Mouse (Mus musculus): ENCODE measurements around the gene C8g. TPM values are rescaled to one million over a fixed set of nuclear protein-coding genes. Genes with fewer than 3 reads are reported as not detected.

The C8g gene
- polyA plus RNA-seq, 1 experiment from 2014 or later = 4.5 TPM

GRCm38 (mm10) chr2:25469969-25470368 lies 31.6 kb downstream of the C8g start, which contains the start of gene Ptgds:
Gene Ptgds, minus strand, starts transcription at chr2:25470046.
- Histone ChIP-seq H3K36me3 (ENCODE audit: control insufficient read depth, insufficient read depth) (no peaks in the 10 kb centered on the region), H3K4me3 (replicated peaks; ENCODE audit: low read length) (no peak within 1 kb of the TSS), H3K27me3 (replicated peaks; ENCODE audit: control insufficient read depth, insufficient read depth, low read length) (no peaks in the 10 kb centered on the region), H3K9me3 (ENCODE audit: control insufficient read depth, low read length) (no peaks in the 10 kb centered on the region), H3K4me2 (ENCODE audit: low read length) (no peak within 1 kb of the TSS), H3K27ac (ENCODE audit: low read length) (peak within 1 kb of the TSS; percentile 9; the same call in 1 of the 2 replicates), H3K9ac (replicated peaks; ENCODE audit: low read depth, low read length) (no peak within 1 kb of the TSS), H3K4me1 (replicated peaks; ENCODE audit: control insufficient read depth, insufficient read depth, low read length) (peaks cover 8% of the 10 kb centered on the region; the same call in 1 of the 2 replicates)
- ATAC-seq = no peak; the same call in 1 of the 2 replicates
- WGBS = 72% methylated on average over 6 of the region's 6 CpGs

- Histone ChIP-seq H3K4me1 (replicated peaks; ENCODE audit: control insufficient read depth, insufficient read depth, low read length) (peaks cover 8% of the 10 kb centered on the region; the same call in 1 of the 2 replicates), H3K27ac (ENCODE audit: low read length) (peak overlapping the region; percentile 9; the same call in 1 of the 2 replicates), H3K4me3 (replicated peaks; ENCODE audit: low read length) (no peak overlapping the region), H3K9ac (replicated peaks; ENCODE audit: low read depth, low read length) (no peak overlapping the region), H3K9me3 (ENCODE audit: control insufficient read depth, low read length) (no peaks in the 10 kb centered on the region), H3K27me3 (replicated peaks; ENCODE audit: control insufficient read depth, insufficient read depth, low read length) (no peaks in the 10 kb centered on the region), H3K4me2 (ENCODE audit: low read length) (no peak overlapping the region), H3K36me3 (ENCODE audit: control insufficient read depth, insufficient read depth) (no peaks in the 10 kb centered on the region)
- ATAC-seq = peak; percentile 63
- WGBS = 71% methylated on average over 10 of the region's 10 CpGs
These were observed 32.3 kb downstream of the C8g start for GRCm38 (mm10) chr2:25468962-25469915.

GRCm38 (mm10) chr2:25467606-25468303 lies 33.8 kb downstream of the C8g start:
- Histone ChIP-seq H3K4me2 (ENCODE audit: low read length) (no peak overlapping the region), H3K27ac (ENCODE audit: low read length) (no peak overlapping the region; the same call in 1 of the 2 replicates), H3K27me3 (replicated peaks; ENCODE audit: control insufficient read depth, insufficient read depth, low read length) (no peaks in the 10 kb centered on the region), H3K36me3 (ENCODE audit: control insufficient read depth, insufficient read depth) (no peaks in the 10 kb centered on the region), H3K9ac (replicated peaks; ENCODE audit: low read depth, low read length) (no peak overlapping the region), H3K4me3 (replicated peaks; ENCODE audit: low read length) (no peak overlapping the region), H3K9me3 (ENCODE audit: control insufficient read depth, low read length) (no peaks in the 10 kb centered on the region), H3K4me1 (replicated peaks; ENCODE audit: control insufficient read depth, insufficient read depth, low read length) (peaks cover 8% of the 10 kb centered on the region; the same call in 1 of the 2 replicates)
- no peak for ATAC-seq
- 72% methylated on average over 14 of the region's 14 CpGs for WGBS

GRCm38 (mm10) chr2:25465816-25466635 lies 35.5 kb downstream of the C8g start:
- Histone ChIP-seq H3K9ac (replicated peaks; ENCODE audit: low read depth, low read length) (no peak overlapping the region), H3K27ac (ENCODE audit: low read length) (peak overlapping the region; percentile 12; the same call in 1 of the 2 replicates)
- 31% methylated on average over 10 of the region's 10 CpGs for WGBS

GRCm38 (mm10) chr2:25465256-25465655 lies 36.3 kb downstream of the C8g start:
- H3K9me3 ChIP-seq (ENCODE audit: control insufficient read depth, low read length) = no peaks in the 10 kb centered on the region
- H3K4me1 ChIP-seq (replicated peaks; ENCODE audit: control insufficient read depth, insufficient read depth, low read length) = peaks cover 12% of the 10 kb centered on the region
- H3K9ac ChIP-seq (replicated peaks; ENCODE audit: low read depth, low read length) = no peak overlapping the region
- H3K27ac ChIP-seq (ENCODE audit: low read length) = no peak overlapping the region
- H3K4me3 ChIP-seq (replicated peaks; ENCODE audit: low read length) = no peak overlapping the region
- no peaks in the 10 kb centered on the region for H3K27me3 ChIP-seq (replicated peaks; ENCODE audit: control insufficient read depth, insufficient read depth, low read length)
- 89% methylated on average over 2 of the region's 2 CpGs for WGBS
- H3K4me2 ChIP-seq (ENCODE audit: low read length) = no peak overlapping the region
- ATAC-seq = no peak
- H3K36me3 ChIP-seq (ENCODE audit: control insufficient read depth, insufficient read depth) = no peaks in the 10 kb centered on the region

More at GRCm38 (mm10) chr2:25465816-25466635, 35.5 kb downstream of the C8g start:
- H3K4me1 ChIP-seq (replicated peaks; ENCODE audit: control insufficient read depth, insufficient read depth, low read length) = peaks cover 11% of the 10 kb centered on the region; the same call in 1 of the 2 replicates
- H3K4me3 ChIP-seq (replicated peaks; ENCODE audit: low read length) = no peak overlapping the region
- no peaks in the 10 kb centered on the region for H3K9me3 ChIP-seq (ENCODE audit: control insufficient read depth, low read length)
- no peak overlapping the region for H3K4me2 ChIP-seq (ENCODE audit: low read length)
- no peaks in the 10 kb centered on the region for H3K36me3 ChIP-seq (ENCODE audit: control insufficient read depth, insufficient read depth)
- H3K27me3 ChIP-seq (replicated peaks; ENCODE audit: control insufficient read depth, insufficient read depth, low read length) = no peaks in the 10 kb centered on the region
- no peak for ATAC-seq

GRCm38 (mm10) chr2:25463630-25464029 lies 37.9 kb downstream of the C8g start:
- H3K4me1 ChIP-seq (replicated peaks; ENCODE audit: control insufficient read depth, insufficient read depth, low read length) = peaks cover 20% of the 10 kb centered on the region
- H3K27ac ChIP-seq (ENCODE audit: low read length) = no peak overlapping the region
- H3K36me3 ChIP-seq (ENCODE audit: control insufficient read depth, insufficient read depth) = no peaks in the 10 kb centered on the region
- H3K9me3 ChIP-seq (ENCODE audit: control insufficient read depth, low read length) = no peaks in the 10 kb centered on the region
- no peak overlapping the region for H3K4me2 ChIP-seq (ENCODE audit: low read length)
- no peak overlapping the region for H3K4me3 ChIP-seq (replicated peaks; ENCODE audit: low read length)
- no peaks in the 10 kb centered on the region for H3K27me3 ChIP-seq (replicated peaks; ENCODE audit: control insufficient read depth, insufficient read depth, low read length)
- no peak for ATAC-seq
- WGBS = 85% methylated on average over 3 of the region's 3 CpGs
- H3K9ac ChIP-seq (replicated peaks; ENCODE audit: low read depth, low read length) = no peak overlapping the region

- Histone ChIP-seq H3K4me2 (ENCODE audit: low read length) (peak overlapping the region; percentile 94), H3K9me3 (ENCODE audit: control insufficient read depth, low read length) (no peaks in the 10 kb centered on the region), H3K4me1 (replicated peaks; ENCODE audit: control insufficient read depth, insufficient read depth, low read length) (peaks cover 20% of the 10 kb centered on the region), H3K27ac (ENCODE audit: low read length) (peak overlapping the region; percentile 92), H3K9ac (replicated peaks; ENCODE audit: low read depth, low read length) (peak overlapping the region; percentile 73), H3K36me3 (ENCODE audit: control insufficient read depth, insufficient read depth) (peaks cover 4% of the 10 kb centered on the region; the same call in 1 of the 2 replicates), H3K4me3 (replicated peaks; ENCODE audit: low read length) (peak overlapping the region; percentile 51), H3K27me3 (replicated peaks; ENCODE audit: control insufficient read depth, insufficient read depth, low read length) (no peaks in the 10 kb centered on the region)
- WGBS = 22% methylated on average over 3 of the region's 3 CpGs
- peak; percentile 3; the same call in 1 of the 2 replicates for ATAC-seq
These were observed 40.1 kb downstream of the C8g start for GRCm38 (mm10) chr2:25461407-25461806.

- Histone ChIP-seq H3K4me1 (replicated peaks; ENCODE audit: control insufficient read depth, insufficient read depth, low read length) (peaks cover 20% of the 10 kb centered on the region), H3K36me3 (ENCODE audit: control insufficient read depth, insufficient read depth) (peaks cover 4% of the 10 kb centered on the region; the same call in 1 of the 2 replicates), H3K27ac (ENCODE audit: low read length) (peak within 1 kb of the TSS; percentile 92), H3K9ac (replicated peaks; ENCODE audit: low read depth, low read length) (peak within 1 kb of the TSS; percentile 73), H3K9me3 (ENCODE audit: control insufficient read depth, low read length) (no peaks in the 10 kb centered on the region), H3K4me2 (ENCODE audit: low read length) (peak within 1 kb of the TSS; percentile 94), H3K4me3 (replicated peaks; ENCODE audit: low read length) (peak within 1 kb of the TSS; percentile 51), H3K27me3 (replicated peaks; ENCODE audit: control insufficient read depth, insufficient read depth, low read length) (no peaks in the 10 kb centered on the region)
- ATAC-seq = peak; percentile 89
- WGBS = under 1% methylated on average over 48 of the region's 48 CpGs
These were observed 40.8 kb downstream of the C8g start, which contains the start of gene Paxx for GRCm38 (mm10) chr2:25460551-25461309. Gene Paxx, minus strand, starts transcription at chr2:25461094.

Measured in forebrain, embryonic 16.5 days (tissue).